Mouse (Mus musculus) cortical plate, adult 2 months (tissue): Measurements from ENCODE around the gene Slc30a5.

Experiments
- CTCF ChIP-seq: fragments of 200-500 bp; IDR thresholded peaks from 2 replicates; pipeline ENCODE4 v1.5.1; 2011; ENCODE audit warnings: mild to moderate bottlenecking, control low read depth, low read length; ENCODE audit not compliant: insufficient read depth; ENCODE audit errors: extremely low read depth
- POLR2A ChIP-seq: fragments of 200-500 bp; IDR thresholded peaks from 2 replicates; pipeline ENCODE4 v1.6.1; 2011; ENCODE audit warnings: mild to moderate bottlenecking, low read length, control low read depth; ENCODE audit not compliant: insufficient read depth; ENCODE audit errors: extremely low read depth

DNA sequence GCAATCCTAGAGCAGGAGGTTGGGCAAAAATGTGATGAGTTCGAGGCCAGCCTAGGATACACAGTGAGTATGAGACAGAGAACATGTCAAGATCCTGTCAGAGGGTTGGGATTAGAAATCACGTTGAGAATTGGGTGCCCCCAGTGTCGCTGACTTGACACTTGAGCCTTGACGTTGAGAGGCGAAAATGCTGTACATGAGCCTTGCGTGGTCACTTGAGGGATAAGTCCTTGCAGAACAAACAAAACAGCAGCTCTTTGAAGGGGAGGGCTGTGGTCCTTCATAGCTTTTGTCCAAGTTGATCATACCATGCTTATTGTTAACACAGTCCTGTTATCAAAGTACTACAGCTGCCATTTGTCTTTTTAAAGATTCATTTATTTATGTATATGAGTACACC is 56.5 kb downstream of the Slc30a5 start:
- TF ChIP-seq CTCF (no peak), POLR2A (no peak)
